Mouse (Mus musculus) liver, adult 2 months (tissue): ENCODE results near the gene Styx. TPM values are rescaled to one million over a fixed set of nuclear protein-coding genes. Genes with fewer than 3 reads are reported as not detected.

ENCODE experiments used
- DNase-seq: peaks from one replicate; pipeline ENCODE4 v3.0.0-alpha.2; 2011; ENCODE audit warnings: low read depth, low spot score; ENCODE audit errors: extremely low read depth
- H3K27ac ChIP-seq: fragments of 200-500 bp; replicated peaks from 2 replicates; pipeline ENCODE4 v1.5.1; 2012; ENCODE audit warnings: low read depth, mild to moderate bottlenecking, control low read depth, inconsistent platforms, low read length; ENCODE audit not compliant: insufficient read depth
- H3K27me3 ChIP-seq: fragments of 200-500 bp; 2 replicates; pipeline ENCODE4 v1.6.1; 2012; ENCODE audit warnings: mild to moderate bottlenecking, moderate library complexity, low read length, inconsistent platforms; ENCODE audit not compliant: control insufficient read depth, insufficient read depth
- H3K36me3 ChIP-seq: fragments of 200-500 bp; 2 replicates; pipeline ENCODE4 v1.6.1; 2012; ENCODE audit warnings: low read length, inconsistent platforms; ENCODE audit not compliant: control insufficient read depth, insufficient read depth
- H3K4me1 ChIP-seq: fragments of 200-500 bp; 2 replicates; pipeline ENCODE4 v1.6.1; 2011; ENCODE audit warnings: low read length; ENCODE audit not compliant: control insufficient read depth, insufficient read depth
- H3K4me3 ChIP-seq: fragments of 200-500 bp; 2 replicates; pipeline ENCODE4 v1.5.1; 2011; ENCODE audit warnings: low read depth, mild to moderate bottlenecking, control low read depth, low read length, moderate library complexity; ENCODE audit not compliant: insufficient read depth
- H3K79me2 ChIP-seq: fragments of 200-500 bp; 2 replicates; pipeline ENCODE4 v1.6.1; 2012; ENCODE audit warnings: inconsistent platforms, mild to moderate bottlenecking, low read length, moderate library complexity; ENCODE audit not compliant: control insufficient read depth, insufficient read depth
- H3K9ac ChIP-seq: fragments of 200-500 bp; 2 replicates; pipeline ENCODE4 v1.6.1; 2012; ENCODE audit warnings: low read depth, mild to moderate bottlenecking, control low read depth, inconsistent platforms, low read length
- CTCF ChIP-seq: fragments of 200-500 bp; IDR thresholded peaks from 2 replicates; pipeline ENCODE4 v1.5.1; 2011; ENCODE audit warnings: low read depth, low read length, control low read depth
- POLR2A ChIP-seq: fragments of 200-500 bp; IDR thresholded peaks from 2 replicates; pipeline ENCODE4 v1.6.1; 2011; ENCODE audit warnings: low read length, control low read depth; ENCODE audit not compliant: insufficient read depth; ENCODE audit errors: extremely low read depth
- WGBS: fragments of 180-500 bp; shearing (Covaris S2); methylation state at CpG from one replicate; pipeline ENCODE4 v1.1.7; 2018; 5-methylcytosine and 5-hydroxymethylcytosine counted together
- polyA plus RNA-seq: library from polyadenylated mRNA; depleted of rRNA; stranded (reverse); fragments of >200 nt; gene quantifications from 2 replicates; pipeline ENCODE4 v1.2.3, GENCODE M21; 2012
- total RNA-seq: library from RNA; depleted of rRNA; stranded (reverse); fragments of >200 nt; gene quantifications from 2 replicates; pipeline ENCODE4 v1.2.3, GENCODE M21; 2014

The Styx gene
- total and polyA plus RNA-seq, 2 experiments, result 1.4 to 5.3 TPM

GRCm38 (mm10) chr14:45419323-45419722 lies 68.4 kb downstream of the Styx start:
- DNase-seq, result peak; percentile 54
- TF ChIP-seq CTCF, result no peak
- H3K4me3 ChIP-seq, result no peak overlapping the region
- no peaks in the 10 kb centered on the region for H3K27me3 ChIP-seq
- H3K27ac ChIP-seq, result peak overlapping the region; percentile 99
- H3K79me2 ChIP-seq, result no peaks in the 10 kb centered on the region
- WGBS, result 58% methylated on average over 4 of the region's 4 CpGs
- H3K9ac ChIP-seq, result no peak overlapping the region
- peaks cover 13% of the 10 kb centered on the region for H3K4me1 ChIP-seq
- H3K36me3 ChIP-seq, result no peaks in the 10 kb centered on the region

GRCm38 (mm10) chr14:45422371-45422770 lies 71.5 kb downstream of the Styx start:
- no peak for DNase-seq
- Histone ChIP-seq H3K4me1 (peaks cover 9% of the 10 kb centered on the region), H3K36me3 (no peaks in the 10 kb centered on the region), H3K4me3 (no peak overlapping the region), H3K9ac (no peak overlapping the region), H3K27ac (no peak overlapping the region), H3K79me2 (no peaks in the 10 kb centered on the region), H3K27me3 (no peaks in the 10 kb centered on the region)
- no peak for TF ChIP-seq POLR2A
- no peak for TF ChIP-seq CTCF
- 29% methylated on average over 4 of the region's 4 CpGs for whole genome bisulfite sequencing

GRCm38 (mm10) chr14:45423220-45423619 lies 72.3 kb downstream of the Styx start:
- peak; percentile 71 for DNase-seq
- Histone ChIP-seq H3K27ac (no peak overlapping the region), H3K79me2 (no peaks in the 10 kb centered on the region), H3K36me3 (no peaks in the 10 kb centered on the region), H3K27me3 (no peaks in the 10 kb centered on the region), H3K4me1 (peaks cover 7% of the 10 kb centered on the region), H3K9ac (no peak overlapping the region), H3K4me3 (no peak overlapping the region)
- WGBS, result 3% methylated on average over 5 of the region's 5 CpGs
- TF ChIP-seq POLR2A (no peak), CTCF (peak; percentile 27; the same call in 1 of the 2 replicates)

GRCm38 (mm10) chr14:45430066-45430842 lies 79.4 kb downstream of the Styx start:
- Histone ChIP-seq H3K27ac (no peak overlapping the region), H3K4me1 (no peaks in the 10 kb centered on the region), H3K4me3 (no peak overlapping the region), H3K36me3 (no peaks in the 10 kb centered on the region), H3K79me2 (no peaks in the 10 kb centered on the region), H3K9ac (no peak overlapping the region), H3K27me3 (no peaks in the 10 kb centered on the region)
- TF ChIP-seq CTCF, result no peak
- TF ChIP-seq POLR2A, result no peak
- WGBS, result 89% methylated on average over 13 of the region's 13 CpGs
- peak; percentile 35 for DNase-seq

GRCm38 (mm10) chr14:45432003-45432402 lies 81.1 kb downstream of the Styx start:
- H3K27me3 ChIP-seq, result no peaks in the 10 kb centered on the region

GRCm38 (mm10) chr14:45434220-45434619 lies 83.3 kb downstream of the Styx start:
- TF ChIP-seq CTCF, result peak; percentile 55
- no peak for TF ChIP-seq POLR2A
- H3K27ac ChIP-seq, result no peak overlapping the region
- H3K36me3 ChIP-seq, result no peaks in the 10 kb centered on the region
- no peaks in the 10 kb centered on the region for H3K4me1 ChIP-seq
- peak; percentile 38 for DNase-seq
- 57% methylated on average over 6 of the region's 6 CpGs for WGBS
- no peak overlapping the region for H3K9ac ChIP-seq
- no peak overlapping the region for H3K4me3 ChIP-seq
- H3K79me2 ChIP-seq, result no peaks in the 10 kb centered on the region
- no peaks in the 10 kb centered on the region for H3K27me3 ChIP-seq

More at GRCm38 (mm10) chr14:45432003-45432402, 81.1 kb downstream of the Styx start:
- Histone ChIP-seq H3K4me1 (no peaks in the 10 kb centered on the region), H3K27ac (no peak overlapping the region), H3K4me3 (no peak overlapping the region), H3K9ac (no peak overlapping the region), H3K79me2 (no peaks in the 10 kb centered on the region), H3K36me3 (no peaks in the 10 kb centered on the region)
- no peak for DNase-seq
- WGBS, result 74% methylated on average over 4 of the region's 4 CpGs
- TF ChIP-seq POLR2A (no peak), CTCF (peak; percentile 69)
